Mouse (Mus musculus) cerebellum, adult 2 months (tissue): ENCODE results near the gene Map2k5. TPM values are rescaled to one million over a fixed set of nuclear protein-coding genes. Genes with fewer than 3 reads are reported as not detected.
A peak's percentile ranks its signal among the peaks of the same experiment; 100 is the strongest.

Experiments
- DNase-seq, 2 experiments: peaks; one replicate each; pipeline ENCODE4 v3.0.0; 2021
- H3K27ac ChIP-seq: fragments of 200-500 bp; 2 replicates; pipeline ENCODE4 v1.5.1; 2012; ENCODE audit warnings: low read length, control low read depth, inconsistent platforms; ENCODE audit not compliant: insufficient read depth
- H3K27me3 ChIP-seq: fragments of 200-500 bp; 2 replicates; pipeline ENCODE4 v1.6.1; 2012; ENCODE audit warnings: inconsistent platforms, mild to moderate bottlenecking, low read length, moderate library complexity; ENCODE audit not compliant: control insufficient read depth, insufficient read depth
- H3K4me1 ChIP-seq: fragments of 200-500 bp; 2 replicates; pipeline ENCODE4 v1.6.1; 2011; ENCODE audit warnings: low read length; ENCODE audit not compliant: control insufficient read depth, insufficient read depth
- H3K4me3 ChIP-seq: fragments of 200-500 bp; replicated peaks from 2 replicates; pipeline ENCODE3; 2011; ENCODE audit warnings: mild to moderate bottlenecking, low read depth, low read length, control low read depth; ENCODE audit not compliant: insufficient read depth
- CTCF ChIP-seq: fragments of 200-500 bp; IDR thresholded peaks from 2 replicates; pipeline ENCODE4 v1.5.1; 2011; ENCODE audit warnings: low read depth, mild to moderate bottlenecking, control low read depth, low read length, moderate library complexity, borderline replicate concordance; ENCODE audit not compliant: insufficient read depth
- POLR2A ChIP-seq: fragments of 200-500 bp; IDR thresholded peaks from 2 replicates; pipeline ENCODE4 v1.6.1; 2011; ENCODE audit warnings: low read length, control low read depth, borderline replicate concordance; ENCODE audit not compliant: insufficient read depth
- WGBS: fragments of 180-500 bp; shearing (Covaris S2); methylation state at CpG from one replicate; pipeline ENCODE4 v1.1.7; 2018; 5-methylcytosine and 5-hydroxymethylcytosine counted together
- polyA plus RNA-seq: library from polyadenylated mRNA; depleted of rRNA; stranded (reverse); fragments of >200 nt; gene quantifications from 2 replicates; pipeline ENCODE4 v1.2.3, GENCODE M21; 2012

The Map2k5 gene
- polyA plus RNA-seq, 1 experiment, result 36.2 TPM

- Histone ChIP-seq H3K27me3 (no peaks in the 10 kb centered on the region), H3K4me1 (no peaks in the 10 kb centered on the region), H3K27ac (no peak overlapping the region), H3K4me3 (no peak overlapping the region)
- no peak for DNase-seq
- TF ChIP-seq CTCF (no peak), POLR2A (no peak)
- 49% methylated on average over 9 of the region's 9 CpGs for WGBS
Measured at GRCm38 (mm10) chr9:63284392-63284791, 93.3 kb downstream of the Map2k5 start.

- Histone ChIP-seq H3K27me3 (no peaks in the 10 kb centered on the region), H3K4me1 (no peaks in the 10 kb centered on the region), H3K27ac (no peak overlapping the region), H3K4me3 (no peak overlapping the region)
- no peak for TF ChIP-seq POLR2A
- TF ChIP-seq CTCF, result no peak
- no peak for DNase-seq
- 97% methylated on average over 7 of the region's 7 CpGs for WGBS
Measured at GRCm38 (mm10) chr9:63281996-63282395, 95.7 kb downstream of the Map2k5 start.

GRCm38 (mm10) chr9:63281086-63281485 lies 96.6 kb downstream of the Map2k5 start:
- 63% methylated on average over 2 of the region's 2 CpGs for WGBS
- TF ChIP-seq POLR2A, result no peak
- no peak for TF ChIP-seq CTCF
- no peak overlapping the region for H3K4me3 ChIP-seq
- H3K27me3 ChIP-seq, result no peaks in the 10 kb centered on the region
- no peak for DNase-seq
- H3K27ac ChIP-seq, result no peak overlapping the region
- H3K4me1 ChIP-seq, result no peaks in the 10 kb centered on the region

- no peaks in the 10 kb centered on the region for H3K27me3 ChIP-seq
- whole genome bisulfite sequencing, result 89% methylated on average over 6 of the region's 6 CpGs
- no peak for DNase-seq
- no peak for TF ChIP-seq POLR2A
- TF ChIP-seq CTCF, result no peak
- H3K4me3 ChIP-seq, result no peak overlapping the region
- H3K4me1 ChIP-seq, result no peaks in the 10 kb centered on the region
- H3K27ac ChIP-seq, result no peak overlapping the region
Measured at GRCm38 (mm10) chr9:63273781-63274180, 103.9 kb downstream of the Map2k5 start.

GRCm38 (mm10) chr9:63269839-63270238 lies 107.9 kb downstream of the Map2k5 start:
- no peak for DNase-seq
- no peaks in the 10 kb centered on the region for H3K4me1 ChIP-seq
- H3K27ac ChIP-seq, result no peak overlapping the region
- no peaks in the 10 kb centered on the region for H3K27me3 ChIP-seq
- H3K4me3 ChIP-seq, result no peak overlapping the region
- 70% methylated on average over 3 of the region's 3 CpGs for WGBS
- no peak for TF ChIP-seq CTCF
- no peak for TF ChIP-seq POLR2A

GRCm38 (mm10) chr9:63263188-63263587 lies 114.5 kb downstream of the Map2k5 start:
- H3K27ac ChIP-seq, result no peak overlapping the region
- H3K27me3 ChIP-seq, result no peaks in the 10 kb centered on the region
- DNase-seq, result no peak
- TF ChIP-seq CTCF, result no peak
- no peak for TF ChIP-seq POLR2A
- H3K4me1 ChIP-seq, result peaks cover 16% of the 10 kb centered on the region
- WGBS, result 78% methylated on average over 1 of the region's 1 CpGs
- H3K4me3 ChIP-seq, result no peak overlapping the region

- peak; percentile 46 to 81 for DNase-seq
- TF ChIP-seq POLR2A (no peak), CTCF (no peak)
- WGBS, result 19% methylated on average over 3 of the region's 3 CpGs
Measured at GRCm38 (mm10) chr9:63258768-63259167, 118.9 kb downstream of the Map2k5 start.

GRCm38 (mm10) chr9:63257739-63258138 lies 120.0 kb downstream of the Map2k5 start:
- no peak overlapping the region for H3K4me3 ChIP-seq
- no peak for DNase-seq
- no peak overlapping the region for H3K27ac ChIP-seq
- WGBS, result 78% methylated on average over 4 of the region's 4 CpGs
- no peaks in the 10 kb centered on the region for H3K27me3 ChIP-seq
- peaks cover 18% of the 10 kb centered on the region for H3K4me1 ChIP-seq
- TF ChIP-seq CTCF (no peak), POLR2A (no peak)

More at GRCm38 (mm10) chr9:63258768-63259167, 118.9 kb downstream of the Map2k5 start:
- Histone ChIP-seq H3K4me1 (peaks cover 18% of the 10 kb centered on the region), H3K27me3 (no peaks in the 10 kb centered on the region), H3K27ac (no peak overlapping the region), H3K4me3 (no peak overlapping the region)
